Mouse (Mus musculus) heart, embryonic 16.5 days (tissue): Measurements from ENCODE around the gene Peli2. TPM values are rescaled to one million over a fixed set of nuclear protein-coding genes. Genes with fewer than 3 reads are reported as not detected.

ENCODE experiments used
- ATAC-seq: fragments of 200-750 bp; cut with Nextera tagmentation; replicated peaks from 2 replicates; pipeline ENCODE4 v1.8.0; 2017; ENCODE audit warnings: moderate number of reproducible peaks; ENCODE audit not compliant: insufficient read depth, low FRiP score; ENCODE audit errors: extremely low read depth
- H3K27ac ChIP-seq: fragments of 300-500 bp; sonication (generic); 2 replicates; pipeline ENCODE4 v1.5.1; 2014; ENCODE audit warnings: mild to moderate bottlenecking, low read length, control low read depth, moderate library complexity
- H3K27me3 ChIP-seq: fragments of 300-500 bp; sonication (generic); 2 replicates; pipeline ENCODE4 v1.6.1; 2014; ENCODE audit warnings: low read length, mixed read lengths; ENCODE audit not compliant: control insufficient read depth, insufficient read depth
- H3K36me3 ChIP-seq: fragments of 300-500 bp; sonication (generic); 2 replicates; pipeline ENCODE4 v1.6.1; 2014; ENCODE audit not compliant: control insufficient read depth, insufficient read depth
- H3K4me1 ChIP-seq: fragments of 300-500 bp; sonication (generic); 2 replicates; pipeline ENCODE4 v1.6.1; 2014; ENCODE audit warnings: low read length, mixed read lengths; ENCODE audit not compliant: control insufficient read depth, insufficient read depth
- H3K4me2 ChIP-seq: fragments of 300-500 bp; sonication (generic); 2 replicates; pipeline ENCODE4 v1.6.1; 2014; ENCODE audit warnings: low read depth, mild to moderate bottlenecking, control low read depth, low read length
- H3K4me3 ChIP-seq: fragments of 300-500 bp; sonication (generic); 2 replicates; pipeline ENCODE4 v1.5.1; 2014; ENCODE audit warnings: mild to moderate bottlenecking, control low read depth, low read length
- H3K9ac ChIP-seq: fragments of 300-500 bp; sonication (generic); 2 replicates; pipeline ENCODE4 v1.6.1; 2014; ENCODE audit warnings: low read length, control low read depth
- H3K9me3 ChIP-seq: fragments of 300-500 bp; sonication (generic); replicated peaks from 2 replicates; pipeline ENCODE4 v1.6.1; 2016; ENCODE audit warnings: low read length; ENCODE audit not compliant: control insufficient read depth
- WGBS: fragments of 180-500 bp; shearing (Covaris S2); extraction: QIAGEN DNeasy Blood & Tissue Kit; methylation state at CpG from one replicate; pipeline ENCODE4 v1.1.7; 2014; 5-methylcytosine and 5-hydroxymethylcytosine counted together
- polyA plus RNA-seq: library from polyadenylated mRNA; unstranded; fragments of >200 nt; fragmentation: Nextera tagmentation; extraction: Ambion mirVana; gene quantifications from 2 replicates; pipeline ENCODE4 v1.2.1, GENCODE M21; 2015

Gene Peli2
- polyA plus RNA-seq, 1 experiment from 2014 or later: 2.6 TPM

GRCm38 (mm10) chr14:48207746-48208640, 87.4 kb downstream of the Peli2 start:
- peaks cover 15% of the 10 kb centered on the region for H3K4me1 ChIP-seq
- no peak for ATAC-seq
- H3K27ac ChIP-seq: 0 out of 2 replicates have a peak overlapping the region, but pooled peaks have one; percentile 9
- no peak overlapping the region for H3K9ac ChIP-seq
- WGBS: 65% methylated on average over 12 of the region's 12 CpGs
- no peaks in the 10 kb centered on the region for H3K36me3 ChIP-seq
- H3K9me3 ChIP-seq: no peaks in the 10 kb centered on the region
- H3K4me2 ChIP-seq: peak overlapping the region; percentile 34
- H3K4me3 ChIP-seq: no peak overlapping the region; the same call in 1 of the 2 replicates
- H3K27me3 ChIP-seq: peaks cover 2% of the 10 kb centered on the region

GRCm38 (mm10) chr14:48209436-48209835, 88.8 kb downstream of the Peli2 start:
- H3K9ac ChIP-seq: no peak overlapping the region
- H3K4me1 ChIP-seq: peaks cover 15% of the 10 kb centered on the region
- H3K4me2 ChIP-seq: no peak overlapping the region
- no peaks in the 10 kb centered on the region for H3K9me3 ChIP-seq
- WGBS: 80% methylated on average over 5 of the region's 5 CpGs
- no peak for ATAC-seq
- no peak overlapping the region for H3K4me3 ChIP-seq
- no peaks in the 10 kb centered on the region for H3K36me3 ChIP-seq
- no peak overlapping the region for H3K27ac ChIP-seq
- peaks cover 2% of the 10 kb centered on the region for H3K27me3 ChIP-seq

GRCm38 (mm10) chr14:48210089-48210488, 89.5 kb downstream of the Peli2 start:
- Histone ChIP-seq H3K27ac (no peak overlapping the region), H3K4me1 (peaks cover 15% of the 10 kb centered on the region), H3K9ac (no peak overlapping the region), H3K27me3 (peaks cover 2% of the 10 kb centered on the region), H3K9me3 (no peaks in the 10 kb centered on the region), H3K4me3 (no peak overlapping the region), H3K4me2 (no peak overlapping the region), H3K36me3 (no peaks in the 10 kb centered on the region)
- ATAC-seq: no peak
- WGBS: 83% methylated on average over 7 of the region's 9 CpGs

DNA sequence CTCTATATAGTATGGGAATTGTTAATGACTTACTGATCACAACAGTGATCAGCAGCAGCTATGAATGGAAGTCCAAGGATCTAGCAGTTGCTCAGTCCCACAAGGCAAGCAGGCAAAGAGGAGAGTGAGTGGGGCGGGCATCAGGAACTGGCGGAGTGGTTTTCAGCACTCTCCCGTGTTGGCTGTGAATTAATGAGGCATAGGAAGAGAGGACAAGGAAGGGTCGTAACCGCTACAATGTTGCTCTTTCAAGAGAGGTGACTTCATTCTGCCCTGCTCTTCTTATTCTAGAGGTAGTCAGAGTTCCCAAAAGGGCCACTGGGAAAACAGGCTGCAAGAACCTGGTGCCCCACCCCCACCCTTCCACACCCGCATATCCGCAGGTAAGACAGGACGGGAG, 90.9 kb downstream of the Peli2 start:
- H3K4me2 ChIP-seq: no peak overlapping the region
- ATAC-seq: no peak
- WGBS: 83% methylated on average over 8 of the region's 8 CpGs
- no peak overlapping the region for H3K9ac ChIP-seq
- H3K36me3 ChIP-seq: no peaks in the 10 kb centered on the region
- peaks cover 2% of the 10 kb centered on the region for H3K27me3 ChIP-seq
- no peaks in the 10 kb centered on the region for H3K9me3 ChIP-seq
- no peak overlapping the region for H3K27ac ChIP-seq
- H3K4me3 ChIP-seq: no peak overlapping the region
- peaks cover 10% of the 10 kb centered on the region; the same call in 1 of the 2 replicates for H3K4me1 ChIP-seq

- H3K4me1 ChIP-seq: peaks cover 2% of the 10 kb centered on the region; the same call in 1 of the 2 replicates
- no peaks in the 10 kb centered on the region for H3K9me3 ChIP-seq
- H3K4me2 ChIP-seq: no peak overlapping the region
- no peak for ATAC-seq
- H3K27ac ChIP-seq: no peak overlapping the region
- no peaks in the 10 kb centered on the region for H3K36me3 ChIP-seq
- no peak overlapping the region for H3K4me3 ChIP-seq
- H3K9ac ChIP-seq: no peak overlapping the region
- WGBS: 91% methylated on average over 11 of the region's 11 CpGs
- peaks cover 2% of the 10 kb centered on the region for H3K27me3 ChIP-seq
These were observed 92.2 kb downstream of the Peli2 start for GRCm38 (mm10) chr14:48212839-48213238.

- H3K9me3 ChIP-seq: no peaks in the 10 kb centered on the region
- no peak overlapping the region for H3K4me2 ChIP-seq
- no peak for ATAC-seq
- no peak overlapping the region for H3K4me3 ChIP-seq
- no peak overlapping the region for H3K9ac ChIP-seq
- H3K27me3 ChIP-seq: peaks cover 2% of the 10 kb centered on the region; the same call in 1 of the 2 replicates
- 87% methylated on average over 15 of the region's 15 CpGs for WGBS
- H3K27ac ChIP-seq: no peak overlapping the region
- no peaks in the 10 kb centered on the region for H3K36me3 ChIP-seq
- H3K4me1 ChIP-seq: no peaks in the 10 kb centered on the region
These were observed 93.0 kb downstream of the Peli2 start for GRCm38 (mm10) chr14:48213593-48213992.

DNA sequence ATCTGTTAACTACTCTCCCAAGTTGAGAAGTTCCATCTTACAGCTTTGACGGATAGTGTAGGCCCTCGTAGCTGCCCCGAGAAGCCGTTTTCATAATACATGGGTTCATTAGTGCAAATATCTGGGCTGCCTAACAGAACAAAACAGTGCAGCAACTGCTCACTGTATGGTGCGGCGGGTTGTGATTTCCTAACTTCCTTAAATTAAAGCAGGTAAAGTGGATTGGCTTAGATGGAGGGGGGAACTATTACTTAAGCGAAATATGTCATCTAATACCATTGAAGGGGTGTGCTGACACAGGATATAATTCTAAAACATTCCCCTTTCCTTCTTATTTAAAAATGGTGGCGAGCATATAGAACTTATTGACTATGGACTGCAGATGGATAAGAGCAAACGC, 101.4 kb downstream of the Peli2 start:
- H3K27ac ChIP-seq: no peak overlapping the region
- no peak for ATAC-seq
- 87% methylated on average over 9 of the region's 9 CpGs for WGBS
- H3K4me1 ChIP-seq: no peaks in the 10 kb centered on the region
- no peaks in the 10 kb centered on the region for H3K9me3 ChIP-seq
- H3K9ac ChIP-seq: no peak overlapping the region
- no peak overlapping the region for H3K4me3 ChIP-seq
- no peak overlapping the region for H3K4me2 ChIP-seq
- no peaks in the 10 kb centered on the region for H3K27me3 ChIP-seq
- no peaks in the 10 kb centered on the region for H3K36me3 ChIP-seq

DNA sequence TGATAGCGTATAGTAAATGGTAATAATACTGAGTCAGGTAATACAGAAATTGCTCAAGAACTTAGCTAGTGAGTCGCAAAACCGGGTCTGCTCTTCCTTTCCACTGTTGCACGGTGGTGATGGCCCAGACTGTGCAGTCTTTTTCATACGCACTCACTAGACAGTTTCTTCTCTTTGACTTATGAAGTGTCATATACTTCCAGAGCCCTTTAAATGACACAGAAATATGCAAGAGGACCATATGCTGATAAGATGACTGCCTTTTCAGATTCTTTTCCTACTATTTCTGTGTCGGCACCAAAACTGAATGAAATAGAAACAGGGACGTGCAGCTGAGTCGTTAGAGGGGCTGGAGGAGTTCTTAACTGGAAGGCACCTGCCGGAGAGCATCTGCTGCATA, 102.1 kb downstream of the Peli2 start:
- WGBS: 76% methylated on average over 9 of the region's 9 CpGs
- no peak overlapping the region for H3K9ac ChIP-seq
- no peaks in the 10 kb centered on the region for H3K4me1 ChIP-seq
- no peak for ATAC-seq
- no peaks in the 10 kb centered on the region for H3K27me3 ChIP-seq
- H3K36me3 ChIP-seq: no peaks in the 10 kb centered on the region
- H3K9me3 ChIP-seq: no peaks in the 10 kb centered on the region
- H3K4me2 ChIP-seq: no peak overlapping the region
- no peak overlapping the region for H3K4me3 ChIP-seq
- H3K27ac ChIP-seq: no peak overlapping the region

- Histone ChIP-seq H3K27ac (no peak overlapping the region), H3K27me3 (no peaks in the 10 kb centered on the region), H3K9me3 (no peaks in the 10 kb centered on the region), H3K4me1 (no peaks in the 10 kb centered on the region), H3K4me3 (no peak overlapping the region), H3K9ac (no peak overlapping the region), H3K36me3 (no peaks in the 10 kb centered on the region), H3K4me2 (no peak overlapping the region)
- WGBS: 88% methylated on average over 1 of the region's 1 CpGs
- no peak for ATAC-seq
These were observed 103.6 kb downstream of the Peli2 start for GRCm38 (mm10) chr14:48224203-48224602.
